Mouse (Mus musculus) kidney, postnatal 4 days (tissue): Measurements from ENCODE around the gene Sema4g.

Experiments used
- DNase-seq, 2 experiments: peaks; one replicate each; pipeline ENCODE4 v3.0.0; 2021; ENCODE audit warnings: mixed read lengths in 2 of 2

Sema4g gene

GRCm38 (mm10) chr19:45003740-45004516 is 15.0 kb downstream of the Sema4g start:
- no peak for DNase-seq

GRCm38 (mm10) chr19:45005444-45005843 is 16.5 kb downstream of the Sema4g start, which contains the start of gene Twnk:
Twnk (plus strand) TSS chr19:45005663.
- peak; percentile 76 to 82 for DNase-seq

GRCm38 (mm10) chr19:45005957-45006712 is 17.2 kb downstream of the Sema4g start, which contains the start of gene Mrpl43:
Mrpl43 (minus strand) TSS chr19:45006442.
- peak; percentile 99 for DNase-seq

DNA sequence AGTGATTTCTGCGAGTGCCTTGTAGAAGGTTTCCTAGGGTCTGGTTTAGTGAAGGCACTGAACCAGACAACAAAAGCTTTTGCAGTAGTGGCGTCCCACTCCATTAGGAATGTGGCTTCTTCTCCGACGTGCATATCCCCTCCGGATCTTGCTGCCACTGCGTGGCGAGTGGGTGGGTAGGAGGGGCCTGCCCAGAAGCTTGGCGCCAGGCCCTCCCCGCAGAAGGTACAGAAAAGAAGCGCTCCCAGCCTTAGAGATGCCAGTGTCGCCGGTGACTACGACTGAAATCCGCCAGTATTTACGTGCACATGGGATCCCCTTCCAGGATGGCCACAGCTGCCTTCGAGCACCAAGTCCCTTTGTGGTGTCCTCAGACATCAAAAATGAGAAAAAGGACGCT is 18.1 kb downstream of the Sema4g start:
- peak in 1 of 2 experiments; percentile 24 for DNase-seq

DNA sequence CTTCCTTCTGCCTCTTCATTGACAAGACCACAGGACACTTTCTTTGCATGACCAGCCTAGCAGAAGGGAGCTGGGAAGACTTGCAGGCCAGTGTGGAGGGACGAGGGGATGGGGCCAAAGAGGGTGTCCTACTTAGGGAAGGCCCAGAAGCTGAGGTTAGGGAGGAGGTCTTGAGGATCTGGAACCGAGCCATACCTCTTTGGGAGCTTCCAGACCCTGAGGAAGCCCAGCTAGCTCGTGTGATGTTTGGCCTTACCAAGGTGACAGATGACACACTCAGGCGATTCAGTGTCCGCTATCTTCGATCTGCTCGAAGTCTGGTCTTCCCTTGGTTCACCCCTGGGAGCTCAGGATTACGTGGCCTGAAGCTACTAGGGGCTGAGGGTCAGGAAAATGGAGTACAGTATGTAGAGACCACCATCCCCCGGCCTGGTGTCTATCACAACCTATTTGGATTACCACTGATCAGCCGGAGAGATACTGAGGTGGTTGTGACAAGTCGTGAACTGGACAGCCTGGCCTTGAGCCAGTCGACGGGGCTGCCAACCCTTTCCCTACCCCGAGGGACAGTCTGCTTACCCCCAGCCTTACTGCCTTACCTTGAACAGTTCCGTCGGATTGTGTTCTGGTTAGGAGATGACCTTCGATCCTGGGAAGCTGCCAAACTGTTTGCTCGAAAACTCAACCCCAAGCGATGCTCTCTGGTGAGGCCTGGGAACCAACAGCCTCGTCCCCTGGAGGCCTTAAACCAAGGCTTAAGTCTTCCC is 18.7 kb downstream of the Sema4g start:
- peak; percentile 29 for DNase-seq

DNA sequence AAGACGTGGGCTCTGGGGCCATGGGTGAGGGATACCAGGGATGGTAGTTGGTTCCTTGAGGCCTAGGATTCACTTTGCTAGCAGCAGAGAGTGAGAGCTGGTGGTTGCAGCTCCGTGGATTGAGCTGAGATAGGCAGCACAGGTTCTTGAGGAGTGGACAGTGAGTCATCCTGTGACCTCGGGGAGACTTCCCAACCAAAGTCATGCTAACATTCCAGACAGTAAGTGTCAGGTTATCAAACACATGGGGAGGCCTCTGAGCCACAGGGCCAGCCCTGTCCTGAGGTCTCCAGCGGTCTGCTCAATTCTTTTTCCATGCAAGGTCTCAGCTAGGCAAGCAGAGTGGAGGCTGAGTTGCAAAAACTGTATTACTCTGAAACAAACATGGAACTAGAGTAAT is 21.7 kb downstream of the Sema4g start:
- DNase-seq, result no peak

- DNase-seq, result no peak
Observed at GRCm38 (mm10) chr19:45012219-45012618, 23.3 kb downstream of the Sema4g start.

GRCm38 (mm10) chr19:45012636-45013035 is 23.7 kb downstream of the Sema4g start:
- DNase-seq, result peak in 1 of 2 experiments; percentile 35

DNA sequence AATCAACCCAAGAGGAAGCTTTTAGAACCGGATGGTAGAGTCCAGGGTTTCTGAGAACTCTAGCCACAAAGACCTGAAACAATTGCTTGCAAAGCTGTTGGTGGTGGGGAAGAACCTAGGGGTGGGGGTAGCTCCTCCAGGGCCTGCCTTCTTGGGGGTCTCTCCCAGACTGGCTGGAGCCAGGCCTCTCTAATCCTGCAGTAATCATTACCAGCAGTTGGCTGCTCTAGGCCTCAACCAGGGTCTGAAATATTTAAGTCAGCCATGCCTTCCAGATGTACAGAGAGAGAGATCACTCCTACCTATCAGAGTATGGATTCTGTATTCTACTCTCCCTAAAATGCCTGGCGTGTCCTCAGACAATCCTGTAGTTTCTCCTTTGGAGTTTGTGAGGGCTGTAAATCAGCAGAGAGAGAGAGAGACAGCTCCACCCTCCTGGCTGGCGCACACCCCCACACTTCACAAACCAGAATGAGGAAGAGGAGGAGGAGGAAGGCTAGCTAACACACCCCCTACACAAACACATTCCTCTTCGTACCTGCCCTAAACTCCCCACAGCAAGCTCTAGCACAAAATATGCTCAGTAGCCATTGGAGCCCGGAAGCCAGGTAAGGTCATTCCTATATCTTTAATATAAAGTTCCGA is 24.8 kb downstream of the Sema4g start:
- peak in 1 of 2 experiments; percentile 18 for DNase-seq

DNA sequence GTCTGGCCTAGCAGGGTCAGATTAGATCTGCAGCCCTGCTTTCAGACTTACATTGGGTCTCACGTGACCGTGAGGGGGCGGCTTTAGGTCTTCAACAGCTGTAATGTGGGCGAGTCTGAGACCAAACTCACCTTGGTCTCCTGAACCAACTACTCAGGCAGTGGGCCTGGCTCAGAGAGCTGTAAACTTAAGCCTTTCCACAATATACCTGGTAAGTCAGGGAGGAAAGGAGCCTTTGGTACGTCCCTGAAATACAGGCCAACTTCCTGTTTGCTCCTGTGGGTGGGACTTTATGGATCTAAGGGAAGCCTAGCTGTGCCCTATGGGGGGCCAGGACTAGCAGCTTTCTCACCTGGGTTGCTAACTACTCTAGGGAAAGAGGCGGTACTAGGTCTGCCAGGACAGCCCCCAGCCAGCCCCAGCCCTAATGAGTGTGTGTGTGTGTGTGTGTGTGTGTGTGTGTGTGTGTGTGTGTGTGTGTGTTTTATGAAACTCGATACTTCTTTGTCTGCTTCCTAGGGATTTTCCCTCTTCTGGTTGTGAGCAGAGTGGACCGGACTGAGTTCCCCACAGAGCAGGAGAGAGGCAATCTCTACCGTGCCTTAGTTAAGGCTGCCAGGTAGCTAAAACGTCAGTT is 25.6 kb downstream of the Sema4g start, which contains the start of gene Lzts2:
TSS of gene Lzts2 (plus strand) at position 80 of the 637 bp plus-strand sequence.
- DNase-seq, result peak; percentile 52 to 65

DNA sequence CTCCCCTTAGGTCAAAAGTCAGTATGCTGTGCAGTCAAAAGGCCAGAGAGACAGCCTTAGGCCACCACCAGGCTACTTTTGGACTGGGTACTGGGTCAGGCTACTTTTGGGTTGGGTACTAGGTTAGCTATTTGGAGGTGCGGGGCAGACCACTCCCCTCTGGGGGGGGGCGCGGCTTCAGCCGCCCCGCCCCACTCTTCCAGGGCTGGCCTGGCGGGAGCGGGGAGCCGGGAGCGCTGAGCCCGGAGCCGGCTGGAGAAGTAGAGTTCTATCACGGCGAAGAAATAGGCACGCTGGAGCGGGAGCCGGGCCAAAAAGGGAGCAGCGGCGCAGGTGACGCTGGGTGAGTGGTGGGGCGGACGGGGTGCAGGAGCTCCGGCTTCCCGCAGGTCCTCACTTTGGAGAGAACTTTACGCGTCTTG is 26.1 kb downstream of the Sema4g start:
- DNase-seq, result peak; percentile 78 to 86

GRCm38 (mm10) chr19:45015518-45016281 is 26.8 kb downstream of the Sema4g start:
- DNase-seq, result peak; percentile 71 to 83

GRCm38 (mm10) chr19:45016341-45017215 is 27.7 kb downstream of the Sema4g start:
- peak; percentile 87 to 92 for DNase-seq

GRCm38 (mm10) chr19:45017216-45017771 is 28.4 kb downstream of the Sema4g start:
- peak; percentile 92 to 95 for DNase-seq

DNA sequence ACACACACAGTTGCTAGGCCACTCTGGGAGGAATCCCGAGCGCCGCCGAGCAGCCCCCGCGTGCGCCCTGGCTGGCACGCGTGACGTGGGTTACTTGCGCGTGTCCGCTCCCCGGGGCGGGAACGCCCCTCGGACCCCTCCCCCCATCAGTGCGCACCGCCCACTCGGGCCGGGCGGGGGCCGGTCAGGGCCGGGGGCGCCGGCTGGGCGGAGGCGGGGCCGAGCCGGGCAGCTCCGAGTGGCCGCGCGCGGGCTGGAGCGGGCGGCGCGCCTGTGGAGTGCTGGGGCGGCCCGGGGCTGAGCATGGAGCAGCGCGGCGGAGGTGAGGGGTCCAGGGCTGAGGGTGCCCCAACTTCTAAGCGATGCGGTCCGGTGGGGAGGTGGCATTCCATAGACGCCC is 29.0 kb downstream of the Sema4g start:
- DNase-seq, result peak; percentile 92 to 95

GRCm38 (mm10) chr19:45018351-45018831 is 29.5 kb downstream of the Sema4g start:
- peak; percentile 53 to 68 for DNase-seq

- peak; percentile 58 to 74 for DNase-seq
Observed at GRCm38 (mm10) chr19:45020348-45020747, 31.4 kb downstream of the Sema4g start.

GRCm38 (mm10) chr19:45021362-45021761 is 32.5 kb downstream of the Sema4g start:
- no peak for DNase-seq

DNA sequence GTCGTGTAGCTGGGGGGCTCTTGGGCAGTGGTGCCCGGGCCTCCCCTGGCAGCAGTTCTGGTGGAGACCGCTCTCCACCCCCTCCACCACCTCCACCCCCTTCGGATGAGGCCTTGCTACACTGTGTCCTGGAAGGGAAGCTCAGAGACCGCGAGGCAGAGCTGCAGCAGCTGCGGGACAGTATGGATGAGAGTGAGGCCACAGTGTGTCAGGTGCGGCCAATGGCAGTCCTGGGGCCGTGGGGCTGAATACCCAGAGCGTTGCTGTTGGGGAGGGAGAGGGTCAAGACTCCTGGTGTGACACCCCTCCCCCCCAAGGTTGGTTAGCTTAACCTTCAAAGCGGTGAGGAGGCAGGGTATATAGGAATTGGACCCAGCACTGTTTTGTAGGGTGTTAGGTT is 35.1 kb downstream of the Sema4g start:
- no peak for DNase-seq
